Mouse (Mus musculus): ENCODE measurements around the gene Tbc1d2b.

GRCm38 (mm10) chr9:90245206-90245605 lies 25.4 kb downstream of the Tbc1d2b start:
- no peak for TF ChIP-seq GATA1 (IDR thresholded peaks at IDR 0.05; ENCODE audit: low read length)
- no peak for TF ChIP-seq TAL1 (IDR thresholded peaks at IDR 0.05; ENCODE audit: low read length)

All from erythroblast, embryonic 14.5 days (primary cell).